In genomic region chr9:104408571-104409294, GRCm38 (mm10) we compare ENCODE assay signal across 8 mouse cellular contexts.
DNase-seq lines count a peak whose midpoint lies in the region; ATAC-seq lines count a peak whose summit lies in the region.

No protein-coding gene starts in this region.

- 0 out of 2 replicates have a peak, but pooled peaks cover 3% of the 10 kb centered on the region for H3K4me1 ChIP-seq in embryonic facial prominence, embryonic 14.5 days (ENCODE audit: control insufficient read depth, insufficient read depth, low read length)
- H3K4me1 ChIP-seq in hindbrain, embryonic 16.5 days (ENCODE audit: control insufficient read depth, insufficient read depth, low read depth, low read length), result peaks cover 14% of the 10 kb centered on the region
- 0 out of 2 replicates have a peak, but pooled peaks cover 2% of the 10 kb centered on the region for H3K4me1 ChIP-seq in stomach, embryonic 16.5 days (ENCODE audit: control insufficient read depth, insufficient read depth, low read length)

- no peaks in the 10 kb centered on the region for H3K36me3 ChIP-seq in embryonic facial prominence, embryonic 14.5 days (ENCODE audit: control insufficient read depth, insufficient read depth, low read length)
- no peaks in the 10 kb centered on the region for H3K36me3 ChIP-seq in hindbrain, embryonic 16.5 days (ENCODE audit: control insufficient read depth, insufficient read depth, low read length)
- no peaks in the 10 kb centered on the region for H3K36me3 ChIP-seq in stomach, embryonic 16.5 days (ENCODE audit: control insufficient read depth, insufficient read depth, low read length)

- WGBS in embryonic facial prominence, embryonic 14.5 days, result 16% methylated on average over 21 of the region's 21 CpGs
- 17% methylated on average over 21 of the region's 21 CpGs for WGBS in hindbrain, embryonic 16.5 days
- WGBS in stomach, embryonic 16.5 days, result 18% methylated on average over 21 of the region's 21 CpGs

- ATAC-seq in embryonic facial prominence, embryonic 14.5 days (ENCODE audit: low read depth), result peak; percentile 38
- ATAC-seq in hindbrain, embryonic 16.5 days, result peak; percentile 78
- ATAC-seq in stomach, embryonic 16.5 days (ENCODE audit: insufficient read depth, low FRiP score), result peak; percentile 51; the same call in 1 of the 2 replicates
- ATAC-seq in erythroid progenitor cell, adult 5-6 weeks (replicated peaks; ENCODE audit: low FRiP score, poor library complexity, severe bottlenecking), result no peak

- H3K9me3 ChIP-seq in embryonic facial prominence, embryonic 14.5 days (ENCODE audit: control insufficient read depth, low read length), result no peaks in the 10 kb centered on the region
- no peaks in the 10 kb centered on the region for H3K9me3 ChIP-seq in hindbrain, embryonic 16.5 days (ENCODE audit: control insufficient read depth, low read length)
- H3K9me3 ChIP-seq in stomach, embryonic 16.5 days (replicated peaks; ENCODE audit: control insufficient read depth, low read length), result no peaks in the 10 kb centered on the region

- peaks cover 4% of the 10 kb centered on the region; the same call in 1 of the 2 replicates for H3K27me3 ChIP-seq in embryonic facial prominence, embryonic 14.5 days (replicated peaks; ENCODE audit: control insufficient read depth, insufficient read depth, low read length)
- H3K27me3 ChIP-seq in hindbrain, embryonic 16.5 days (replicated peaks; ENCODE audit: control insufficient read depth, insufficient read depth, low read length), result no peaks in the 10 kb centered on the region
- no peaks in the 10 kb centered on the region; the same call in 1 of the 2 replicates for H3K27me3 ChIP-seq in stomach, embryonic 16.5 days (ENCODE audit: control insufficient read depth, insufficient read depth, low read length)

- H3K9ac ChIP-seq in embryonic facial prominence, embryonic 14.5 days (ENCODE audit: low read depth, low read length), result 0 out of 2 replicates have a peak overlapping the region, but pooled peaks have one; percentile 26
- 0 out of 2 replicates have a peak overlapping the region, but pooled peaks have one; percentile 36 for H3K9ac ChIP-seq in hindbrain, embryonic 16.5 days (ENCODE audit: low read depth, low read length)
- no peak overlapping the region for H3K9ac ChIP-seq in stomach, embryonic 16.5 days (ENCODE audit: low read length)

- H3K4me2 ChIP-seq in embryonic facial prominence, embryonic 14.5 days (ENCODE audit: low read depth, low read length), result peak overlapping the region; percentile 48
- H3K4me2 ChIP-seq in hindbrain, embryonic 16.5 days (ENCODE audit: low read length), result peak overlapping the region; percentile 72
- H3K4me2 ChIP-seq in stomach, embryonic 16.5 days (ENCODE audit: low read depth, low read length), result peak overlapping the region; percentile 50

- H3K27ac ChIP-seq in embryonic facial prominence, embryonic 14.5 days (replicated peaks; ENCODE audit: low read depth, low read length), result no peak overlapping the region
- H3K27ac ChIP-seq in hindbrain, embryonic 16.5 days (ENCODE audit: low read depth, low read length), result peak overlapping the region; percentile 32; the same call in 1 of the 2 replicates
- no peak overlapping the region for H3K27ac ChIP-seq in stomach, embryonic 16.5 days (ENCODE audit: low read length)

- H3K4me3 ChIP-seq in embryonic facial prominence, embryonic 14.5 days (ENCODE audit: low read depth, low read length), result peak overlapping the region; percentile 24
- H3K4me3 ChIP-seq in hindbrain, embryonic 16.5 days (ENCODE audit: low read length), result peak overlapping the region; percentile 46
- peak overlapping the region; percentile 39 for H3K4me3 ChIP-seq in stomach, embryonic 16.5 days (replicated peaks; ENCODE audit: low read length)

- DNase-seq in CD4-positive helper T cell, adult 2 months (ENCODE audit: low read depth, low spot score), result peak; percentile 8
- peak; percentile 26 for DNase-seq in Muller cell, postnatal 12 days (ENCODE audit: inconsistent ontology term)
- DNase-seq in embryonic facial prominence, embryonic 14.5 days (ENCODE audit: low spot score), result peak; percentile 27
- DNase-seq in layer of hippocampus, postnatal 36 days, result peak; percentile 57 to 64
- peak; percentile 78 for DNase-seq in mesoderm, embryonic 11.5 days (ENCODE audit: low read depth, low spot score)

Comparison
In these comparisons a context has a peak if more than half of its experiments do, and no peak if none do; other contexts are left out.
1. DNase-seq: peak in every context shown above with its lines; median percentile 78 in mesoderm, embryonic 11.5 days; 60 in layer of hippocampus, postnatal 36 days; 27 in embryonic facial prominence, embryonic 14.5 days; 26 in Muller cell, postnatal 12 days; 8 in CD4-positive helper T cell, adult 2 months.